Mouse (Mus musculus) ES-Bruce4 (cell line): ENCODE measurements around the gene Mcub. TPM values are rescaled to one million over a fixed set of nuclear protein-coding genes. Genes with fewer than 3 reads are reported as not detected.

Experiments used
- H3K27ac ChIP-seq: 2 replicates; pipeline ENCODE4 v1.5.1; 2012; ENCODE audit warnings: low read length, inconsistent platforms; ENCODE audit not compliant: insufficient read depth
- H3K27me3 ChIP-seq: 2 replicates; pipeline ENCODE4 v1.6.1; 2012; ENCODE audit warnings: mild to moderate bottlenecking, low read length, inconsistent platforms; ENCODE audit not compliant: control insufficient read depth, poor library complexity, insufficient read depth, severe bottlenecking
- H3K36me3 ChIP-seq: 2 replicates; pipeline ENCODE4 v1.6.1; 2012; ENCODE audit warnings: inconsistent platforms, mild to moderate bottlenecking, low read length, moderate library complexity; ENCODE audit not compliant: control insufficient read depth, poor library complexity, insufficient read depth, severe bottlenecking
- H3K4me1 ChIP-seq: one replicate; pipeline ENCODE4 v1.8.1; 2011; ENCODE audit warnings: low read length; ENCODE audit not compliant: control insufficient read depth, insufficient read depth
- H3K4me3 ChIP-seq: 2 replicates; pipeline ENCODE4 v1.5.1; 2011; ENCODE audit warnings: low read depth, mild to moderate bottlenecking, low read length
- H3K9ac ChIP-seq: 2 replicates; pipeline ENCODE4 v1.6.1; 2012; ENCODE audit warnings: low read depth, mild to moderate bottlenecking, inconsistent platforms; ENCODE audit not compliant: poor library complexity, severe bottlenecking
- H3K9me3 ChIP-seq: replicated peaks from 2 replicates; pipeline ENCODE4 v1.6.1; 2012; ENCODE audit warnings: mild to moderate bottlenecking, low read length, inconsistent platforms; ENCODE audit not compliant: control insufficient read depth, poor library complexity, insufficient read depth, severe bottlenecking
- CTCF ChIP-seq: IDR thresholded peaks from one replicate; pipeline ENCODE4 v1.8.1; 2011; ENCODE audit warnings: low read depth, low read length
- EP300 ChIP-seq: IDR thresholded peaks from 2 replicates; pipeline ENCODE4 v1.6.1; 2011; ENCODE audit warnings: low read depth, low read length; ENCODE audit not compliant: insufficient read depth
- POLR2A ChIP-seq: IDR thresholded peaks from one replicate; pipeline ENCODE4 v1.8.1; 2011; ENCODE audit warnings: low read length; ENCODE audit not compliant: insufficient read depth
- polyA plus RNA-seq: library from polyadenylated mRNA; stranded (reverse); fragments of >200 nt; gene quantifications from 2 replicates; pipeline ENCODE4 v1.2.4, GENCODE M21; 2011; ENCODE audit warnings: low read depth; ENCODE audit not compliant: missing spikeins, insufficient read depth, insufficient read length

Mcub gene
- polyA plus RNA-seq, 1 experiment: 1.3 TPM

GRCm38 (mm10) chr3:129946217-129946914 is 23.6 kb downstream of the Mcub start:
- TF ChIP-seq POLR2A: no peak
- H3K4me3 ChIP-seq: no peak overlapping the region
- no peaks in the 10 kb centered on the region for H3K27me3 ChIP-seq
- no peaks in the 10 kb centered on the region for H3K9me3 ChIP-seq
- no peak overlapping the region for H3K9ac ChIP-seq
- no peaks in the 10 kb centered on the region for H3K36me3 ChIP-seq
- H3K4me1 ChIP-seq: no peaks in the 10 kb centered on the region
- H3K27ac ChIP-seq: no peak overlapping the region

DNA sequence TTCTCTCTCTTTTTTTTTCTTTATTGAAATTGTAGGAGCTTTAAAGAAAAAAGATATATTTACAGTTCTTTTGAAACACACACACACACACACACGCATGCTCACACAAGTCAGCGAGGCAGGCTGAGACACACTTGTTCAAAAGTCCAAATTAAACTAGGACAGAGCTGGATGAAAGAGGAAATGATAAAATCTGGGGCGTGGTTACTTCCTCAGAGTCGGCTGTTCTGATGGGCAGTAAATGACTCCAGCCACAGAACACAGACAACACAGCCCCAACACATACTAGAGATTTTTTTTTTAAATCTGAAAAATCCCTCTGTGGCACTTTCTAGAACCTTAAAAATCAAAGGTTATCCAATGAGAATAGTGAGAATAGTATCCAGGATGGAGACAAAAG is 26.2 kb downstream of the Mcub start:
- TF ChIP-seq EP300 (no peak), CTCF (no peak), POLR2A (no peak)
- Histone ChIP-seq H3K9ac (no peak overlapping the region), H3K27me3 (no peaks in the 10 kb centered on the region), H3K9me3 (no peaks in the 10 kb centered on the region), H3K4me3 (no peak overlapping the region), H3K27ac (no peak overlapping the region), H3K4me1 (no peaks in the 10 kb centered on the region), H3K36me3 (no peaks in the 10 kb centered on the region)

GRCm38 (mm10) chr3:129941291-129941690 is 28.7 kb downstream of the Mcub start:
- no peak overlapping the region for H3K27ac ChIP-seq
- H3K4me1 ChIP-seq: no peaks in the 10 kb centered on the region
- no peaks in the 10 kb centered on the region for H3K36me3 ChIP-seq
- no peak overlapping the region for H3K9ac ChIP-seq
- H3K9me3 ChIP-seq: no peaks in the 10 kb centered on the region
- H3K4me3 ChIP-seq: no peak overlapping the region
- H3K27me3 ChIP-seq: no peaks in the 10 kb centered on the region
- no peak for TF ChIP-seq EP300
- no peak for TF ChIP-seq CTCF
- TF ChIP-seq POLR2A: no peak

DNA sequence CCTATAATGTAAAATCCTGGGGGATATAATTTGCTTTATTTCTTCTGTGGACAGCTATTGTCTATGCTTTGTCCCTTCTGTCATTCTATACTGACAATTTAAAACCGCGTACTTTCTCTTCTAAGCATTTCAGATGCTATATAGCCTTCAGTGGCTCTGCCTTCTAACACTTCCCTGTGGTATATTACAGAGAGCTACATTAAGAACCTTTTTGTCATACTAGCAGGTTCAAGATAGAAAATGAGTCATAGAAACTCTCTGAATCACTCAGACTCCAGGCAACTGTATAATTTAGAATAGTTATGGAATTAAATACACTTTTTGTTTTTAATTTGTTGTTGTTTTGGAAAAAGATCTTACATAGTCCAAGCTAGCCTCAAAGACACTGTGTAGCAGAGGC is 29.2 kb downstream of the Mcub start:
- Histone ChIP-seq H3K4me3 (no peak overlapping the region), H3K9me3 (no peaks in the 10 kb centered on the region), H3K27me3 (no peaks in the 10 kb centered on the region), H3K36me3 (no peaks in the 10 kb centered on the region), H3K27ac (no peak overlapping the region), H3K9ac (no peak overlapping the region), H3K4me1 (no peaks in the 10 kb centered on the region)
- no peak for TF ChIP-seq EP300
- TF ChIP-seq POLR2A: no peak
- TF ChIP-seq CTCF: no peak

DNA sequence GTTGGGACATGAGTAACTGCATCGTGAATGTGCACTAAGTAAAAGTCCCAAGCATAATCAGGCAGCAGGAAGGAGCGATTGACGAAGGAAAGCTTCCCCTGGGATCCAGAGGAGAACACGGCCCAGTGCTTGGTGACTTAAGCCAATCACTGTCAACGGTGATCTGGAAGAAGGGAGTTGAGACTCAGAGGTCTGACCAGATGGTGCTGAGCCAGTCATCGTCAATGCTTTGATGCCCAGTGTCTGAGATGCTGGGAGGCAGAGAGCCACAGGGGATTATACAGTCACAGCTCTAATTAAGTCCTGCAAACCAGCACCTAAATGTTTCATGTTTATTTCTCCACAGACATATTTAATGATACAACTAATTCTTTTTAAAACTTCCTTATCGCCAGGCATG is 30.9 kb downstream of the Mcub start:
- TF ChIP-seq EP300 (no peak), CTCF (no peak), POLR2A (no peak)
- Histone ChIP-seq H3K4me1 (no peaks in the 10 kb centered on the region), H3K36me3 (no peaks in the 10 kb centered on the region), H3K27me3 (no peaks in the 10 kb centered on the region), H3K9ac (no peak overlapping the region), H3K27ac (no peak overlapping the region), H3K4me3 (no peak overlapping the region), H3K9me3 (no peaks in the 10 kb centered on the region)

GRCm38 (mm10) chr3:129937848-129938247 is 32.2 kb downstream of the Mcub start:
- Histone ChIP-seq H3K9me3 (no peaks in the 10 kb centered on the region), H3K36me3 (no peaks in the 10 kb centered on the region), H3K4me1 (no peaks in the 10 kb centered on the region), H3K27ac (no peak overlapping the region), H3K9ac (no peak overlapping the region), H3K27me3 (no peaks in the 10 kb centered on the region), H3K4me3 (no peak overlapping the region)
- no peak for TF ChIP-seq POLR2A
- TF ChIP-seq EP300: no peak
- TF ChIP-seq CTCF: no peak
